Mouse (Mus musculus): ENCODE data around the gene Srp14.

Srp14 gene

GRCm38 (mm10) chr2:118479550-118479909, at the start of gene Srp14:
Gene Srp14, minus strand, starts transcription at chr2:118479711.
- DNase-seq (ENCODE audit: low spot score in 2 of 2) = peak; percentile 91 to 96

GRCm38 (mm10) chr2:118526545-118526944, 47.0 kb upstream of the Srp14 start:
- no peak for DNase-seq (ENCODE audit: low spot score in 2 of 2)

- DNase-seq (ENCODE audit: low spot score in 2 of 2) = no peak
These were observed 45.3 kb upstream of the Srp14 start for GRCm38 (mm10) chr2:118524811-118525210.

- DNase-seq (ENCODE audit: low spot score in 2 of 2) = no peak
These were observed 43.7 kb upstream of the Srp14 start for GRCm38 (mm10) chr2:118523163-118523730.

- DNase-seq (ENCODE audit: low spot score in 2 of 2) = no peak
These were observed 42.8 kb upstream of the Srp14 start for GRCm38 (mm10) chr2:118522265-118522664.

- no peak for DNase-seq (ENCODE audit: low spot score in 2 of 2)
These were observed 40.8 kb upstream of the Srp14 start for GRCm38 (mm10) chr2:118520042-118520933.

- no peak for DNase-seq (ENCODE audit: low spot score in 2 of 2)
These were observed 33.2 kb upstream of the Srp14 start for GRCm38 (mm10) chr2:118512418-118513377.

GRCm38 (mm10) chr2:118511779-118512417, 32.4 kb upstream of the Srp14 start:
- no peak for DNase-seq (ENCODE audit: low spot score in 2 of 2)

GRCm38 (mm10) chr2:118510447-118511310, 31.2 kb upstream of the Srp14 start:
- DNase-seq (ENCODE audit: low spot score in 2 of 2) = no peak

- DNase-seq (ENCODE audit: low spot score in 2 of 2) = no peak
These were observed 30.4 kb upstream of the Srp14 start for GRCm38 (mm10) chr2:118509688-118510446.

- DNase-seq (ENCODE audit: low spot score in 2 of 2) = no peak
These were observed 27.6 kb upstream of the Srp14 start for GRCm38 (mm10) chr2:118507126-118507525.

GRCm38 (mm10) chr2:118500191-118500590, 20.7 kb upstream of the Srp14 start:
- no peak for DNase-seq (ENCODE audit: low spot score in 2 of 2)

GRCm38 (mm10) chr2:118499135-118499961, 19.8 kb upstream of the Srp14 start:
- DNase-seq (ENCODE audit: low spot score in 2 of 2) = peak in 1 of 2 experiments; percentile 37

GRCm38 (mm10) chr2:118498476-118498875, 19.0 kb upstream of the Srp14 start:
- no peak for DNase-seq (ENCODE audit: low spot score in 2 of 2)

- DNase-seq (ENCODE audit: low spot score in 2 of 2) = no peak
These were observed 18.4 kb upstream of the Srp14 start for GRCm38 (mm10) chr2:118497890-118498289.

- no peak for DNase-seq (ENCODE audit: low spot score in 2 of 2)
These were observed 15.5 kb upstream of the Srp14 start for GRCm38 (mm10) chr2:118495024-118495423.

- no peak for DNase-seq (ENCODE audit: low spot score in 2 of 2)
These were observed 12.4 kb upstream of the Srp14 start for GRCm38 (mm10) chr2:118491741-118492395.

GRCm38 (mm10) chr2:118491281-118491731, 11.8 kb upstream of the Srp14 start:
- DNase-seq (ENCODE audit: low spot score in 2 of 2) = peak in 1 of 2 experiments; percentile 59
